Mouse (Mus musculus) kidney, adult 2 months (tissue): ENCODE results near the gene Defb15.

Source experiments
- CTCF ChIP-seq: fragments of 200-500 bp; conservative IDR thresholded peaks from 2 replicates; pipeline ENCODE4 v1.5.1; 2011; ENCODE audit warnings: low read depth, mild to moderate bottlenecking, control low read depth, low read length, moderate library complexity, mixed read lengths; ENCODE audit not compliant: insufficient read depth, insufficient read length
- POLR2A ChIP-seq: fragments of 200-500 bp; IDR thresholded peaks from one replicate; pipeline ENCODE4 v1.6.1; 2011; ENCODE audit warnings: low read depth, low read length, control low read depth

- no peak for TF ChIP-seq POLR2A
- no peak for TF ChIP-seq CTCF
Observed at GRCm38 (mm10) chr8:21911931-21912330, 20.6 kb downstream of the Defb15 start.
